Mouse (Mus musculus) layer of hippocampus, adult 18-20 months (tissue): ENCODE data around the gene Gm10912. TPM values are rescaled to one million over a fixed set of nuclear protein-coding genes. Genes with fewer than 3 reads are reported as not detected.

Experiments
- DNase-seq, 2 experiments: peaks; one replicate each; pipeline ENCODE4 v3.0.0; 2022; ENCODE audit warnings: low spot score in 2 of 2
- total RNA-seq, 2 experiments: library from RNA; stranded (reverse); gene quantifications; 2 replicates each; pipeline ENCODE4 v1.2.3; 2021

Gene Gm10912
- total RNA-seq, 2 experiments from 2014 or later, result 0.25 to 0.71 TPM

DNA sequence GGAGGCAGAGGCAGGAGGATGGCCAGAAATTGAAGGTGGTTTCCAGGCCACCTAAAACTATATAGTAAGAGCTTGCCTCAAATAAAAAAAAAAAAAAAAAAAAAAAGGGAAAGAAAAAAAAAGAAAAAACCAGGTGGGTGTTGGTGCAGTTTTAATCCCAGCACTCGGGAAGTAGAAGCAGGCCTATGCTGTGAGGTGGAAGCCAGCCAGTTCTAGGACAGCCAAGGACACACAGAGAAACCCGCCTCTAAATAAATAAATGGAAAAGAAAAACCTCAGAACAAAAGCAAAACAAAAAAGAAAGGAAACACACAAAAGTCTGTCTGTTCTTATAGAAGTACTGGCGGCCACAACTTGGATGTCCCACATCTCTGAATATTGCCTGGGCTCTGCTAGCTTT, 49.3 kb downstream of the Gm10912 start:
- DNase-seq, result no peak

Other genes starting within 250 kb of the Gm10912 start
- 10 to 100 TPM; 19.0 to 19.8 TPM for gene Lmo2, start 107.8 kb upstream of the Gm10912 start, total RNA-seq
- 10 to 100 TPM; 43.3 to 46.4 TPM for gene Fbxo3, start 38.1 kb upstream of the Gm10912 start, total RNA-seq
- gene 4931422A03Rik, start 37.5 kb upstream of the Gm10912 start, total RNA-seq, result not detected
- not detected for gene Gm10799, start 2.7 kb downstream of the Gm10912 start, total RNA-seq
- gene Cd59b, start 4.0 kb downstream of the Gm10912 start, total RNA-seq, result 1 to 10 TPM in 1 of 2 experiments, under 1 TPM in 1; 0.66 to 1.4 TPM
- gene Cd59a, start 30.0 kb downstream of the Gm10912 start, total RNA-seq, result 1 to 10 TPM; 3.7 to 5.3 TPM
- under 1 TPM in 1 of 2 experiments, not detected in 1; 0.40 TPM for gene A930018P22Rik, start 56.9 kb downstream of the Gm10912 start, total RNA-seq